Mouse (Mus musculus) cerebellum, adult 2 months (tissue): ENCODE results near the gene Mtmr10. TPM values are rescaled to one million over a fixed set of nuclear protein-coding genes. Genes with fewer than 3 reads are reported as not detected.

Experiments
- DNase-seq, 2 experiments: peaks; one replicate each; pipeline ENCODE4 v3.0.0; 2021
- H3K27ac ChIP-seq: fragments of 200-500 bp; 2 replicates; pipeline ENCODE4 v1.5.1; 2012; ENCODE audit warnings: low read length, control low read depth, inconsistent platforms; ENCODE audit not compliant: insufficient read depth
- H3K27me3 ChIP-seq: fragments of 200-500 bp; 2 replicates; pipeline ENCODE4 v1.6.1; 2012; ENCODE audit warnings: inconsistent platforms, mild to moderate bottlenecking, low read length, moderate library complexity; ENCODE audit not compliant: control insufficient read depth, insufficient read depth
- H3K4me1 ChIP-seq: fragments of 200-500 bp; 2 replicates; pipeline ENCODE4 v1.6.1; 2011; ENCODE audit warnings: low read length; ENCODE audit not compliant: control insufficient read depth, insufficient read depth
- H3K4me3 ChIP-seq: fragments of 200-500 bp; replicated peaks from 2 replicates; pipeline ENCODE3; 2011; ENCODE audit warnings: mild to moderate bottlenecking, low read depth, low read length, control low read depth; ENCODE audit not compliant: insufficient read depth
- CTCF ChIP-seq: fragments of 200-500 bp; IDR thresholded peaks from 2 replicates; pipeline ENCODE4 v1.5.1; 2011; ENCODE audit warnings: low read depth, mild to moderate bottlenecking, control low read depth, low read length, moderate library complexity, borderline replicate concordance; ENCODE audit not compliant: insufficient read depth
- POLR2A ChIP-seq: fragments of 200-500 bp; IDR thresholded peaks from 2 replicates; pipeline ENCODE4 v1.6.1; 2011; ENCODE audit warnings: low read length, control low read depth, borderline replicate concordance; ENCODE audit not compliant: insufficient read depth
- WGBS: fragments of 180-500 bp; shearing (Covaris S2); methylation state at CpG from one replicate; pipeline ENCODE4 v1.1.7; 2018; 5-methylcytosine and 5-hydroxymethylcytosine counted together
- polyA plus RNA-seq: library from polyadenylated mRNA; depleted of rRNA; stranded (reverse); fragments of >200 nt; gene quantifications from 2 replicates; pipeline ENCODE4 v1.2.3, GENCODE M21; 2012

Mtmr10 gene
- polyA plus RNA-seq, 1 experiment = 16.5 TPM

DNA sequence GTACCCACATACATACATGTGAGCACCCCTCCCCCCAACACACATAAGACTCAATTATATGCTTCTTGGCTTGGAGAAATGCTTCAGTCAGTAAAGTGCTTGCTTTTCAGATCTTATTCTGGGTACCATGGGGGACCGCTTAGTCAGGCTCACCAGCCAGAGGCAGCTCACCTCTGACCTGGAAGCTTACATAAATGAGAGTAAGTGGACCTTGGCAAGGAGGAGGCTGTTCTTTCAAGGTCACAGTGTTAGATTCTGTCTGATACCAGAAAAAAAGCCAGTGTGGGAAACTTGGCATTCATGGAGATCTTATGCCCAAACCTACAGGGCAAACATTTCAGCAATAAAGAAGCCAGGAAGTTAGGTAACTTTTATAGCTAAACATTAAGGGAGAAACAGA, 60.4 kb downstream of the Mtmr10 start:
- TF ChIP-seq POLR2A (no peak), CTCF (no peak)
- Histone ChIP-seq H3K4me3 (no peak overlapping the region), H3K27me3 (no peaks in the 10 kb centered on the region), H3K27ac (no peak overlapping the region), H3K4me1 (peaks cover 16% of the 10 kb centered on the region)
- no peak for DNase-seq
- whole genome bisulfite sequencing = 100% methylated on average over 1 of the region's 1 CpGs

DNA sequence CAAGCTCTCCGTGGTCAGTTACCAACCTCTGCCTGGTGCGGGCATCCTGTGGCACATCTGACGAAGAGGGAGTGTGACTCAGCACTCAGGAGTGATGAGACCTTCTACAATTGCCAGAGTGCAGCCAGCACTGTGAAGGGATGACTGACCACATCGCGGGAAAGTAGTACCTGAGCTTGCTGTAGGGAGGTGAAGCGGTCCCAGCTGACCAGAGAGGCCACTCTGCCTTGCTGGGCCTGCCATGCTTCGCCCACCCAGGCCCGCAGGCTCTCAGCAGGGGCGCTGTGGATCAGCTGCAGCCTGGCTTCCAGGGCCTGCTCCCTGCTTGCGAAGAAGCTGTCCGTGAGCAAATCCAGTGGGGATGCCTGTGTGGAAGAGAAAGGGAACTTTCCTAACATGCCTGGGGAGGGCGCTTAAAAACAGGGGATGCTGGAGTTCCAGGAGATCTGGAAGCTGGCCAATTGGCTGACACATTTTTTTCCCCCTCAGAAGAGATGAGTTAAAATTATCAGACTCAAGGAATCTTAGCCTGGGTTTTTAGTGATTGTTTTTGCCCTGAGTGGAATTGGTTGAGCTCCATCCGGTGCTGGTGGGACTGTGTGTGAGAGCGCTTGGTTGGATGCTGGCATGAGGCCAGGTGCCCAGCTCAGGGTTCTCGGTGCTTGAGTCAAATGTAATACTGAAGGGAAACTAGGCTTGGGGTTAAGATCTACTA, 61.9 kb downstream of the Mtmr10 start:
- DNase-seq = peak; percentile 32 to 45
- Histone ChIP-seq H3K27ac (no peak overlapping the region), H3K4me1 (peaks cover 16% of the 10 kb centered on the region), H3K4me3 (no peak overlapping the region), H3K27me3 (no peaks in the 10 kb centered on the region)
- 0 out of 2 replicates have a peak, but pooled peaks have one; percentile 1 for TF ChIP-seq CTCF
- no peak for TF ChIP-seq POLR2A
- 44% methylated on average over 15 of the region's 15 CpGs for WGBS

DNA sequence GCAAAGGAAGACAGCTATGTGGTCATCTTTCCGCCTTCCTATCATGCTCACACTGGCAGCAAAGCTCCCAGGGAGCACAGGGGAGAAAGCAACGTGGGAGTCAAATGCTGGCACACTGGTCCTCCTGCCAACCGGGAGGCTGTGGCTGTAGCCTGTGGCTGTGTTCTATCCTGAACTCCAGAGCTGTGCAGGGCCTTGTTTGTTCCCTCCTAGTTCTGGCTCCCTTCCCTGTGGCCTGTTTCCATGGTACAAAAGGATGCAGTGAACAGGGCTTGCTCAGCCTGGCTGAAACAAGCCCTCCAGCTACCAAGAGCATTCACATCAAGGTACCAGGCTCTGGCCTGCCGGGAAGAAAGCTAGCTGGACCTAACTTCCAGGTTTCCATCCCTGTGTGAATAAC, 63.6 kb downstream of the Mtmr10 start:
- 7% methylated on average over 4 of the region's 4 CpGs for WGBS
- Histone ChIP-seq H3K4me3 (no peak overlapping the region), H3K4me1 (peaks cover 16% of the 10 kb centered on the region), H3K27ac (peak overlapping the region; percentile 78; the same call in 1 of the 2 replicates), H3K27me3 (no peaks in the 10 kb centered on the region)
- DNase-seq = peak; percentile 72 to 83
- TF ChIP-seq POLR2A (peak; percentile 27; the same call in 1 of the 2 replicates), CTCF (no peak)

DNA sequence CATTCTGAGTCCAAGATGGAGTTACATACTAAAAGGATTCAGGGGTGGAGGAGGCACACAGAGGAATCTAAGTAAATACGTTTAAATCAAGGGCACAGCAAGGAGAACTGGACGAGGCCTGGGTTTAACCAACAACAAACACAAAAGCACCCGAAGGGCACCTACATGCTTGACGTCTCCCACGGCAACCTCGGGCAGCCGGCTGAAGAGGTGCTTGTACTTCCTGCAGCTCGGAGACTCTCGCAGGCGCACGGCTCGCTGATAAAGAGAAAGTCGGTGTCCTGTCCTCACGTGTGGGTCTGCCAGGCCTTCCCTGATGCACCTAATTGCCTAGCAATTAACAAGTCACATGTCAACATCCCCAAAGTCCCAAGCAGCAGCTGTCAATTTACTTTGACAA, 66.8 kb downstream of the Mtmr10 start:
- no peak for DNase-seq
- TF ChIP-seq POLR2A (no peak), CTCF (no peak)
- H3K27ac ChIP-seq = no peak overlapping the region
- no peaks in the 10 kb centered on the region for H3K27me3 ChIP-seq
- WGBS = 51% methylated on average over 14 of the region's 14 CpGs
- no peak overlapping the region for H3K4me3 ChIP-seq
- peaks cover 14% of the 10 kb centered on the region for H3K4me1 ChIP-seq

DNA sequence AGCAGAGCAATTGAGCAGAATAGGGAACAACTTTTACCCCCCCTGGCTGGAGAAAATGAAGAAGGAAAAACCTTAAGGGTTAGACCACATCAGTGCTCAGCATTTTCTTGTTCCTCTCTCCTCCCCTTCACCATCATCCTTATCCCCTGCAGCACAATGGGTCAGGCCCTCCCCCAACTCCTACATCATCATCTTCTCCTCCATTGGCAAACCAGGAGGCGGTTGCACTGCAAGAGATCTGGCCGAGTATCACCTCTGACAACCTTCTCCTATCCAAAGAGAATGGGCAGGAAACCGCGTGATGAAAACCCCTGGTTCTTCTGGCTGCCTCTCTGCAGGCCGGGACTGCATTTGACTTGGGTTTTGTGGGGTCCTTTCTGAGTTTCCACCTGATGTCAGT, 69.2 kb downstream of the Mtmr10 start:
- 84% methylated on average over 5 of the region's 5 CpGs for WGBS
- no peak for DNase-seq
- no peak overlapping the region for H3K4me3 ChIP-seq
- no peak overlapping the region for H3K27ac ChIP-seq
- H3K27me3 ChIP-seq = no peaks in the 10 kb centered on the region
- TF ChIP-seq POLR2A = no peak
- no peak for TF ChIP-seq CTCF
- peaks cover 4% of the 10 kb centered on the region; the same call in 1 of the 2 replicates for H3K4me1 ChIP-seq

DNA sequence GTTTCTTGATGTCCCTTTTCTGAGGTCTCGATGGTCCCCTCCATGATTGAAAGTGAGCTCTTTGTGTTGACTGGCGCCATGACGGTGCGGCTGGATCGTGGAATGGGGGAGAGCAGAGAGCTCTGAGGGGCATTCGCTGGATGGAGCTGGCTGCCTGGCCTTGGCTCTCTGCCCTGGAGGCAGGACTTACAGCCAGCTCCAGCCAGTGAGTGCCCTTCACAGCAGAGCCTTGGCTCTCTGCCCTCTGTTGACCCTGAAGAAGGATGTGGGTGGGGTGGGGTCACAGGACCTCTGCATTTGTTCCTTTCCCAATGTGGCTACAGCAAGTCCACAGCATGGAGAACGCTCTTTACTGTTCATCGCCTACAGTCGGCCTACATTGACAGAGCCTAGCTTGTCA, 70.0 kb downstream of the Mtmr10 start:
- WGBS = 45% methylated on average over 9 of the region's 9 CpGs

DNA sequence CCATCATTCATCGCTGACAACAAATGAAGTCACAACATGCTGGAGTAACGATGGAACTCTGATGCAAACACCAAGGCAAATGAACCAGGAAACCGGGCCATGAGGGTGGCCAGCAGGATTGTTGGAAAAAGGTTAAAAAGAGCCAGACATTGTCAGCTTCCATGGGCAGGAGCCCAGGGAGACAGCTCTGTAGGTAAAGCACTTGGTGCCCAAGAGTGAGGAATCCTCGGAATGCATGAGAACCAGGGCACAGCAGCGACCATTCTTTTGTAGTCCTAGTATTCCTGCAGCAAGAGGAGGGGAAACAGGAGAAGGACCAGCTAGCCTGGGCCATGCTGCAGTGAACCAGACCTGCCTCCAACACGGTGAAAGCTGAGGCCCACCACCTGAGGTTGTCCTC, 71.2 kb downstream of the Mtmr10 start:
- no peak overlapping the region for H3K4me3 ChIP-seq
- no peak overlapping the region for H3K27ac ChIP-seq
- H3K27me3 ChIP-seq = no peaks in the 10 kb centered on the region
- TF ChIP-seq POLR2A = no peak
- no peak for TF ChIP-seq CTCF
- DNase-seq = no peak
- no peaks in the 10 kb centered on the region for H3K4me1 ChIP-seq
- 85% methylated on average over 6 of the region's 6 CpGs for WGBS

More for the DNA sequence above, 70.0 kb downstream of the Mtmr10 start:
- peak; percentile 39 to 67 for DNase-seq
- no peaks in the 10 kb centered on the region for H3K27me3 ChIP-seq
- H3K4me3 ChIP-seq = no peak overlapping the region
- peak overlapping the region; percentile 77; the same call in 1 of the 2 replicates for H3K27ac ChIP-seq
- no peak for TF ChIP-seq CTCF
- no peak for TF ChIP-seq POLR2A
- H3K4me1 ChIP-seq = no peaks in the 10 kb centered on the region

DNA sequence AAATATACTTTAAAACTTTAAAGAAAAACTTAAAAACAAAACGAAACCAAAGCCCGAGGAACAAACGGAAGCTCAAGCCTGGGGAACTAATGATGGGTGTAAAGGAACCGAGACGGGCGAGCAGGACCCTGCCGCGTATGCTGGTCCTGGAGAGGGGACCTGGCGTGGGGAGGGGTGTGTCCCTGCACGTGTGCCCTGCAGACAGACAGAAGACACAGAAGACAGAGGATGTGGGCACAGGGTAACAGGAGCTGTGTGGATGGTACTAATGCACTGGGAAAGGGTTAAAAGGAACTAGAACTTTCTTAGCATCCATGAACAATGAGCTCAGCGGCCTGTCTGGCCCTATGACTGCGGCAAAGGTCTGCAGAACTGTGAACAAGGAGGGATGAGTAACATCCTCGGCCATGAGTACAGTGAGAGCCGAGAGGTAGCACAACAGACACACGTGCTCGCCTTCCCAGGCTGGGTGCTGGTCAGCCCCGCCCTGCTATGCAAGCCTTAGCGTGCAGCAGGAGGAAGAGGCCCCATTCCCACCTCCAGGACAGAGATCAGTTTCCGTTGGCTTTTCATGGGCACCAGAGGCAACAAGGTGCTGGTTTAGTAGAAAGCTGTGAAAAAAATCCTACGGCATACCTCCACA, 72.6 kb downstream of the Mtmr10 start:
- TF ChIP-seq POLR2A (no peak), CTCF (no peak)
- no peaks in the 10 kb centered on the region for H3K27me3 ChIP-seq
- 87% methylated on average over 20 of the region's 20 CpGs for WGBS
- no peaks in the 10 kb centered on the region for H3K4me1 ChIP-seq
- H3K4me3 ChIP-seq = no peak overlapping the region
- peak overlapping the region; percentile 82 for H3K27ac ChIP-seq
- DNase-seq = no peak
